Mouse (Mus musculus): ENCODE results near the gene Ptgs1. TPM values are rescaled to one million over a fixed set of nuclear protein-coding genes. Genes with fewer than 3 reads are reported as not detected.

Ptgs1 gene
- total RNA-seq, 2 experiments from 2014 or later = 16.4 to 16.8 TPM

GRCm38 (mm10) chr2:36242514-36242913, 12.3 kb downstream of the Ptgs1 start:
- no peak for DNase-seq (ENCODE audit: low spot score)
- intact Hi-C loops (cut with DNase I) = no loop called here

GRCm38 (mm10) chr2:36243296-36243891, 13.2 kb downstream of the Ptgs1 start:
- no peak for DNase-seq (ENCODE audit: low spot score)
- intact Hi-C loops (cut with DNase I) = no loop called here

GRCm38 (mm10) chr2:36243892-36244309, 13.7 kb downstream of the Ptgs1 start:
- no peak for DNase-seq (ENCODE audit: low spot score)
- intact Hi-C loops (cut with DNase I) = no loop called here

GRCm38 (mm10) chr2:36244705-36245104, 14.5 kb downstream of the Ptgs1 start:
- DNase-seq (ENCODE audit: low spot score) = no peak
- intact Hi-C loops (cut with DNase I) = no loop called here

DNA sequence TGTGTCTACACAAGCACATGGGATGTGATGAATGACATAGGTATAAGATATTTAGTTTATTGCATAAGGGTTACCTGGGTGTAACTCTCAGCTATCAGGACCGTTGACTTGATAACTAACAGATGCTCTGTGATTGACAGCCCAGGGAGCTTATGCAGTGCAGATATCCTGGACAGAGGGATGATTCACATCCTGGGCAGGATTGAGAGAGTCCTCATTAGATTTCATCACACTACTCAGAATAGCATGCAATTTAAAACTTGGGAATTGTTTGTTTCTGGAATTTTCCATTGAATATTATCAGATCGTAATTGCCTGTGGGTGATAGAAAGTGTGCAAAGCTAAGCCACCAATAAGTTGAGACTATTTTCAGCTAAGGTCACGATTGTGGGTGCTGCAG, 17.7 kb downstream of the Ptgs1 start:
- no peak for DNase-seq (ENCODE audit: low spot score)
- intact Hi-C loops (cut with DNase I) = no loop called here

DNA sequence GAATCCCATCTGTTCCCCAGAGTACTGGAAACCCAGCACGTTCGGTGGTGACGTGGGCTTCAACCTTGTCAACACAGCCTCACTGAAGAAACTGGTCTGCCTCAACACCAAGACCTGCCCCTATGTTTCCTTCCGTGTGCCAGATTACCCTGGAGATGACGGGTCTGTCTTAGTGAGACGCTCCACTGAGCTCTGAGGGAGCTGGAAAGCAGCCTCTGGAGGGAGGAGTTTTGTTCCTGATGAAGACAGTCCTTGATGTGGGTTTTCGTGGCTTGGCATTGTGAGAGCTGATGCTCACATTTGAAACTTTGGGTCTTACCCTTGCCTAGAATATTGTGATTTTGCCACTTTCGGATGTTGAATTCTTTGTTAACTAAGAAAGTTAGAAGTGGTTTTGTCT, 20.9 kb downstream of the Ptgs1 start:
- intact Hi-C loops (cut with DNase I) = no loop called here

GRCm38 (mm10) chr2:36252505-36252904, 22.3 kb downstream of the Ptgs1 start:
- intact Hi-C loops (cut with DNase I) = no loop called here
- DNase-seq (ENCODE audit: low spot score) = no peak

More for the DNA sequence above, 20.9 kb downstream of the Ptgs1 start:
- DNase-seq (ENCODE audit: low spot score) = no peak

DNA sequence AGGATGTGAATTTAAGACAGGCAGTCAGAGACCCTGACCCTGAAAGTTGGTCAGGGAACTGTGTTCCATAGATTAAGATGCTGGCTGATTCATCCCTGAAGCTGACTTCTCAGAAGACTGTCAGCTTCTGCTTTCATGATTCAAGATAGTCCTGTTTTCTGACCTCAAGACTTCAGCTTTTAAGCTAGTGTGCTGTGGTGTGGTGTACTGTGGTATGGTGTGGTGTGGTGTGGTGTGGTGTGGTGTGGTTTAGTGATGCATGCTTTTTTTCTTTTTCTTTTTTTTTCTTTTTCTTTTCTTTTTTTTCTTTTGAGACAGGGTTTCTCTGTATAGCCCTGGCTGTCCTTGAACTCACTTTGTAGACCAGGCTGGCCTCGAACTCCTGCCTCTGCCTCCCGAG, 24.2 kb downstream of the Ptgs1 start:
- no peak for DNase-seq (ENCODE audit: low spot score)
- intact Hi-C loops (cut with DNase I) = no loop called here

DNA sequence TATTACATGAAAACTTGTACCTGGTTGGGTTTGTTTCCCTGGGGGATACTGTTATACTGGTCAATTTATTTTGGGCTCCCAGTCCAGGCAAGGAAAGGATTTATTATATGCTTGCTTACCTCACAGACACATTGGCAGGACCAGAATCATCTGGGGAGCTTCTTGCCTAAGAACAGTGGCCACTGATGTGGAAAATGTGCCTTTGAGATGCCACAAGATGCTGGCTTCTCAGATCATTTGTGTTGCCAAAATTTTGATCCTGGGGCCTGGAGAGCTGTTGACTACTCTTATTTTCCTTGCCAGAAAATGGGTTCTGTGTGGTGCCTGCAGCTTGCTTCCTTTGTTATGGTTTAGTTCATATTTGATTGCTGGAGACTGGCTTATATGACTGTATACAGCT, 26.7 kb downstream of the Ptgs1 start:
- DNase-seq (ENCODE audit: low spot score) = no peak

GRCm38 (mm10) chr2:36259382-36259781, 29.2 kb downstream of the Ptgs1 start:
- intact Hi-C loops (cut with DNase I) = no loop called here
- DNase-seq (ENCODE audit: low spot score) = no peak

More for the DNA sequence above, 26.7 kb downstream of the Ptgs1 start:
- intact Hi-C loops (cut with DNase I) = no loop called here

DNA sequence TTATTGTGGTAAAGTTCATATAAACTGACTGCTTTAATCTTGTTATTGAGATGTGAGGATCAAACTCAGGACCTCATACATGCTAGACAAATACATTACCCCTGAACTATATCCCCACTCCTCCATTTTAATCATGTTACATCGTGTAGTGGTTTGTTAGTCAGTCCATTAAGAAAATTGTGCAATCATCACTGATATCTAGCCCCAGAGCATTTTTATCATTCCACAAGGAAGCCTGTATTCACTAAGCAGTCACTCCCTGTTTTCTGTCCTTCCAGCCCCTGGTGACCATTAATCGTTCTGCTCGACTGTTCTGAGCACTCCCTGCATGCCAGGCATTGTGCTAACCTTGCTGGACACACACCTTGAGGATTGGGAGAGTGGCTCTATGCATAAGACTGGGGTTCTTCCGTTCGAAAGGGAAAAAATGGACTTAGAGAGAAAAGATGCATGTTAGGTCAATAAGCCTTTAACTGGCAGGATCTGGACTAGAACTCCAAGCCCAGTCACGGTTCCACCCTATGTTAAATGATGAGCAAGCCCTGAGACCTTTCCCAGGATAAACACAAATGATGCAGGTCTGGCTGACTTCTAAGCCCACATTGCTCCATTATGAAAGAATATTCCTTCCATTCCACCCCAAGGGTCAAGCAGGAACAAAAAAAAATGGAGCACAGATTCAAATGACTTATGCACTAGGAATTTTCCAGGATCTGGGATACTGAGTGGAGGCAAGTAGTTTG, 29.7 kb downstream of the Ptgs1 start:
- intact Hi-C loops (cut with DNase I) = no loop called here
- no peak for DNase-seq (ENCODE audit: low spot score)

GRCm38 (mm10) chr2:36262025-36262424, 31.8 kb downstream of the Ptgs1 start:
- intact Hi-C loops (cut with DNase I) = no loop called here
- no peak for DNase-seq (ENCODE audit: low spot score)

GRCm38 (mm10) chr2:36269458-36269857, 39.2 kb downstream of the Ptgs1 start:
- DNase-seq (ENCODE audit: low spot score) = no peak
- intact Hi-C loops (cut with DNase I) = no loop called here

DNA sequence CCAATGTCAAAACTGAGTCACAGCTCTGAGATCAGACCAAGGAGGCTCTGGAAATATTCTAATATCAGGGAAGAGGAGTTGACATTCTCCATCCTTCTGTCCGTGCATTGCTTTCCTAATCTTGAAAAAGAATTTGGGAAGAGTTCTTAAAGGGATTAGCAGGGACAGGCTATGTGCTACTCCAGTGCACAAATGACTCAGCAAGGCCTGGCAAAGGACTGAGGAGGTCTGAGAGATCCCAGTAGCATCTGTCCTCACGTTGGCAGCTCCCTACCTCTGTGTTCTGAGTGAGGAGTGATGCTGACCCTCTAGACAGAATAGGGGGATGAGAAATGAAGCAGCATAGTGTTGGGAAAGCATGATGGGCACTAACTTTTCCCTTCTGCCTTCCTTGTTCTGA, 40.0 kb downstream of the Ptgs1 start:
- DNase-seq (ENCODE audit: low spot score) = no peak
- intact Hi-C loops (cut with DNase I) = loop anchor here (10.0 kb wide), 1 partner anchor 165 kb away; the partner anchor contains the start of gene Lhx6

GRCm38 (mm10) chr2:36271085-36271484, 40.9 kb downstream of the Ptgs1 start:
- intact Hi-C loops (cut with DNase I) = loop anchor here (10.0 kb wide), 1 partner anchor 166 kb away; the partner anchor contains the start of gene Lhx6
- DNase-seq (ENCODE audit: low spot score) = no peak

GRCm38 (mm10) chr2:36272288-36272950, 42.2 kb downstream of the Ptgs1 start:
- no peak for DNase-seq (ENCODE audit: low spot score)
- intact Hi-C loops (cut with DNase I) = loop anchor here (10.0 kb wide), 1 partner anchor 168 kb away; the partner anchor contains the start of gene Lhx6

DNA sequence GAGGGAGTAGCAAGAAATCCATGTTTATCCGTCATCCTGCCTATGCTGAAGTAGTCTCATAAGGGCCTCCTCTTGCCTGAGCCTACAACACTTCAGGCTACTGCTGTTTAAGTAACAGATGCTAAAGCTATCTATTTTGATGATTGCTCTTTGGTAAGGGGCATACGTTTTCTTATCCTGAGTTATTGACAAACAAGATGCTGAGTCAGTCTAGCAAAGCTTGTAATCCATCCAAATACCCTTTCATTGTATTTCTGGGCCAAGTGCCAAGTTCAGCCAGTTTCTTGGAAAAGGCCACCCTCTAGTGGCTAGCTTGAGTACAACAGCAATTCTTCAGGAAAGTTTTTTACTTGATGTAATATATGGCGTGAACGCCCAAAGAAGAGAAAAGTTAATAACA, 46.2 kb downstream of the Ptgs1 start:
- intact Hi-C loops (cut with DNase I) = loop anchor here (1.0 to 10.0 kb wide), 4 partner anchors 39 to 267 kb away; partner anchors contain the start of gene Lhx6
- DNase-seq (ENCODE audit: low spot score) = peak; percentile 5

- no peak for DNase-seq (ENCODE audit: low spot score)
- intact Hi-C loops (cut with DNase I) = loop anchor here (5.0 to 10.0 kb wide), 2 partner anchors 41 to 174 kb away; partner anchors contain the start of gene Lhx6
Observed at GRCm38 (mm10) chr2:36278760-36279159, 48.5 kb downstream of the Ptgs1 start.

GRCm38 (mm10) chr2:36281138-36281537, 50.9 kb downstream of the Ptgs1 start:
- DNase-seq (ENCODE audit: low spot score) = no peak
- intact Hi-C loops (cut with DNase I) = no loop called here

DNA sequence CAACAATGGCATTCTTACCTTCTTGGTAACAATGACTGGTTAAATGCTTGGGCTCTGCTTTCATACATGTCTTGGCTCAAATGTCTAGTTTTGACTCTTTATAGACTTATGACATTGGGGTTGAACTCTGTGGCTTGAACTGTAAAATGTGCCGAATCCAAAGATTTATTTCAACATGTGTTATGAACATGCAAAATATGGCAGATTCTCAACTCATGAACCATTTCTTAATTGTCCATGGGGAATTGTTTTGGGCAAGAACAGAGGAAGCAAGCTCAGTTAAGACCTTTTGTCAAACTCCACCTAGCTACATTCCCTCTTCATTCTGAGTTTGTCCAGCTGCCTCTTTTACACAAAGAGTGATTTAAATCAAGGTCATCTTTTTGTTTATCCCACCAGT, 52.1 kb downstream of the Ptgs1 start:
- no peak for DNase-seq (ENCODE audit: low spot score)
- intact Hi-C loops (cut with DNase I) = no loop called here

Measured in heart, postnatal 25 days (tissue).